Mouse (Mus musculus) cerebellum, adult 2 months (tissue): ENCODE data around the gene Cdh20.

Source experiments
- CTCF ChIP-seq: fragments of 200-500 bp; IDR thresholded peaks from 2 replicates; pipeline ENCODE4 v1.5.1; 2011; ENCODE audit warnings: low read depth, mild to moderate bottlenecking, control low read depth, low read length, moderate library complexity, borderline replicate concordance; ENCODE audit not compliant: insufficient read depth
- POLR2A ChIP-seq: fragments of 200-500 bp; IDR thresholded peaks from 2 replicates; pipeline ENCODE4 v1.6.1; 2011; ENCODE audit warnings: low read length, control low read depth, borderline replicate concordance; ENCODE audit not compliant: insufficient read depth

- TF ChIP-seq CTCF = no peak
- no peak for TF ChIP-seq POLR2A
These were observed 273.3 kb downstream of the Cdh20 start for GRCm38 (mm10) chr1:105041668-105042067.
